ENCODE assay signal across 12 mouse cellular contexts in the genomic region with DNA sequence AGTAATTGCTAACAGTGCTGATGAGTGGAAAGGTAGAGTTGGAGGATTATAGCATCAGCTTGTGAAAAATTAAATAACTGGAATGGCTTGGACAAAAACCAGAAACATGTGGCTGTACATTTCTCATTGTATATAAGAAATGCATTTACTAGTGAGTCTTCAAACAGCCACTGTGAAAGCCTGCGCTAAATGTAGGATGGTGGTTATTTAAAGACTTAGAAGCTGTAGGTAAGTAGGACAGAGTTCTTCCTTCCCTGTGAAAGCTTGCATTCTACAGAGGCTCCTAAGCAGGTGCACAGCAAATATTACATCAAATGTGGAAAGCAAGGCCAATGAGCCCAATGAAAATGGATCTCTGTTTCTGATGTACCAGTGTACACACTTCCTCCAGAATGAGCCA.
"Had no signal": no experiment of that assay in that cellular context is flagged by ENCODE, and none has a peak within 500 bp of the region (broad histone marks: within the 10 kb centered on the region; RNA-seq: fewer than 3 reads in every experiment).

No protein-coding gene starts in this region.

- DNase-seq: gastrocnemius, postnatal 25 days; heart, adult 18-20 months; heart, postnatal 10 days; heart, postnatal 4 days; kidney, adult 11 months; kidney, adult 2 months; kidney, adult 9 months; kidney, postnatal 14 days; kidney, postnatal 36 days; layer of hippocampus, adult 9-11 months; layer of hippocampus, postnatal 36 days; left cerebral cortex, postnatal 4 days had no signal
